Mouse (Mus musculus): Measurements from ENCODE around the gene Nck2. TPM values are rescaled to one million over a fixed set of nuclear protein-coding genes. Genes with fewer than 3 reads are reported as not detected.

Gene Nck2
- polyA plus RNA-seq, 1 experiment from 2014 or later: 21.5 TPM

DNA sequence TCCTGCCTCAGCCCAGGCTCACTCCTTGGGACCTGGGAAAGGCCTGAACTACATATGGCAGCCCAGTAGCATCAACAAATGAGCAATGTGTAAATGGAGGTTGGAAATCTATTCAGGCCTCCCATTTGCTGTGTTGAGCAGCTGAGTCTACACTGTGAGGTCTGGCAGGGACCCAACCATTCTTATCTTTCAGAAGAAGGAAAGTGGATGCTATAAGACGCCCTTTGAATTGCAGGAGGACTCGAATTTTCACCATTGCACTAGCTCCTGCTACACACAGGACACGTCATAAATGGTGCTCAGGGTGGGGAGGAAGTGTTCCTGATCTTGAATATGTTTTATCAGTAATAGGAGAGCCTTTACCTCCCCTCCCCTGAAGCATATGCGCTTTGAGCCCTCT is 150.4 kb downstream of the Nck2 start:
- ATAC-seq: no peak
- Histone ChIP-seq H3K9ac (ENCODE audit: low read depth, low read length) (no peak overlapping the region), H3K27me3 (replicated peaks; ENCODE audit: control insufficient read depth, insufficient read depth, low read length) (no peaks in the 10 kb centered on the region), H3K36me3 (ENCODE audit: control insufficient read depth, insufficient read depth, low read length) (no peaks in the 10 kb centered on the region), H3K9me3 (ENCODE audit: control insufficient read depth, low read length) (no peaks in the 10 kb centered on the region), H3K4me2 (ENCODE audit: low read depth, low read length) (no peak overlapping the region), H3K4me3 (ENCODE audit: low read length) (no peak overlapping the region), H3K4me1 (ENCODE audit: control insufficient read depth, insufficient read depth, low read length) (no peaks in the 10 kb centered on the region), H3K27ac (ENCODE audit: low read length) (no peak overlapping the region)
- 61% methylated on average over 4 of the region's 4 CpGs for WGBS

DNA sequence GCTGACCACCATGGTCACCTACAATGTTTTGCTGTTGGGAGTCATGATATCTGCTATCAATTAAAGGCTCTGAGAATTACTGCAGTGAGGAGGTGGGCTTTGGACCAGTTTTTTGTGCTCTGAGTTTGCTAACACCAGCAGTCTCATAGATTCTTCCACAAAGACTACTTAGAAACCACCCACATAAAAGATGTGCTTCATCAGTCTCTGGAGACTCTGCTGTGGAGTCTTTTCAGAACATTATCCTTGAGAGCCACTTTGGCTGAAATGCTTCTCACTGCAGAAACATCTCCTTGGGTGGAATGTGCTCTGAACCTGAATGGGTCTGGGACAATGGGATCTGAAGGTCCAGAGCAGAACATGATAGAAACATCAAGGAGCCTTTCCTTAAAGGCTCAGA is 153.4 kb downstream of the Nck2 start:
- no peaks in the 10 kb centered on the region for H3K27me3 ChIP-seq (replicated peaks; ENCODE audit: control insufficient read depth, insufficient read depth, low read length)
- no peak overlapping the region for H3K4me2 ChIP-seq (ENCODE audit: low read depth, low read length)
- no peak overlapping the region for H3K4me3 ChIP-seq (ENCODE audit: low read length)
- no peaks in the 10 kb centered on the region for H3K4me1 ChIP-seq (ENCODE audit: control insufficient read depth, insufficient read depth, low read length)
- no peak overlapping the region for H3K9ac ChIP-seq (ENCODE audit: low read depth, low read length)
- no peaks in the 10 kb centered on the region for H3K36me3 ChIP-seq (ENCODE audit: control insufficient read depth, insufficient read depth, low read length)
- ATAC-seq: no peak
- no peaks in the 10 kb centered on the region for H3K9me3 ChIP-seq (ENCODE audit: control insufficient read depth, low read length)
- no peak overlapping the region for H3K27ac ChIP-seq (ENCODE audit: low read length)

DNA sequence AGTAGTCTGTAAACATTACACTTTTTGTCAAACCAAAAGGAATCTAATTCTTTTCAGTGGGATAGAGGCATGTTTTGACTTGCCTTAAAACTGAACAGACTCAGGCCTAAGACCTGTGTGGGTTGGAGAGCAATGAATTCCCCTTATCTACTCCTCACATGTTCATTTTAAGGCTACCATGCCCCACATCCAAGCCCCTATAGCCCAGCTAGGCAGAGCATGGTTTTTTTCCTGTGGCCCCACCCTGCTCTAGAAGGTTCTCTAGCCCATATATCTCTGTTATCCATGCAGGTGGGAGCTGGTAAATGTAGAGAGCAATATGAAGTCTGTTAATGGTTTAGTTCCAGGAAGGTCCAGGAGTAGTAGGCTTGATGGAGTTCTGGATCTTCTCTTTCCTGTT is 155.1 kb downstream of the Nck2 start:
- H3K36me3 ChIP-seq (ENCODE audit: control insufficient read depth, insufficient read depth, low read length): no peaks in the 10 kb centered on the region
- no peak overlapping the region for H3K4me3 ChIP-seq (ENCODE audit: low read length)
- H3K27ac ChIP-seq (ENCODE audit: low read length): no peak overlapping the region
- H3K9ac ChIP-seq (ENCODE audit: low read depth, low read length): no peak overlapping the region
- H3K4me2 ChIP-seq (ENCODE audit: low read depth, low read length): no peak overlapping the region
- H3K9me3 ChIP-seq (ENCODE audit: control insufficient read depth, low read length): no peaks in the 10 kb centered on the region
- no peaks in the 10 kb centered on the region for H3K27me3 ChIP-seq (replicated peaks; ENCODE audit: control insufficient read depth, insufficient read depth, low read length)
- ATAC-seq: no peak
- no peaks in the 10 kb centered on the region for H3K4me1 ChIP-seq (ENCODE audit: control insufficient read depth, insufficient read depth, low read length)

DNA sequence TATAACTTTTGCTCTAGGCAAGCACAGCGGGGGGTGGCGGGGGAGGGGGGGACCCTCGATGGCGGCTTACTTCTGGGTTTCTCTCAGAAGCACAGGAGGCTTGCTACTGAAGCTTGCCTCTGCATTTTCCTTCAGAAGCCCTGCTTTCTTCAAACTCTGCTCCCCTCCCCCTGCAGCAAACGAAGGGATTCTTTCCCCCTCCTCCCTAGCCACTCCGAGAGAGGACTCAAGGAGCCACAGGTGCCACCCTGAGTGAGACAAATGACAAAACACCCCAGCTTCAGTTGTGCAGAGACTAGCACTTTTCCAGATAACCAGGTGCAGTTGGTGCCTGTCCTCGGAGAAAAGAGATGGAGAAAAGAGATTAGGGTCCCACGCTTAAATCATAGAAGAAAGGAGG is 156.7 kb downstream of the Nck2 start:
- Histone ChIP-seq H3K4me3 (ENCODE audit: low read length) (no peak overlapping the region), H3K36me3 (ENCODE audit: control insufficient read depth, insufficient read depth, low read length) (no peaks in the 10 kb centered on the region), H3K27me3 (replicated peaks; ENCODE audit: control insufficient read depth, insufficient read depth, low read length) (no peaks in the 10 kb centered on the region), H3K9me3 (ENCODE audit: control insufficient read depth, low read length) (no peaks in the 10 kb centered on the region), H3K4me2 (ENCODE audit: low read depth, low read length) (no peak overlapping the region), H3K27ac (ENCODE audit: low read length) (no peak overlapping the region), H3K4me1 (ENCODE audit: control insufficient read depth, insufficient read depth, low read length) (no peaks in the 10 kb centered on the region), H3K9ac (ENCODE audit: low read depth, low read length) (no peak overlapping the region)
- ATAC-seq: no peak
- 40% methylated on average over 8 of the region's 8 CpGs for WGBS

GRCm38 (mm10) chr1:43615948-43616347 is 171.6 kb downstream of the Nck2 start:
- Histone ChIP-seq H3K36me3 (ENCODE audit: control insufficient read depth, insufficient read depth, low read length) (no peaks in the 10 kb centered on the region), H3K9ac (ENCODE audit: low read depth, low read length) (no peak overlapping the region), H3K9me3 (ENCODE audit: control insufficient read depth, low read length) (no peaks in the 10 kb centered on the region), H3K4me3 (ENCODE audit: low read length) (no peak overlapping the region), H3K27me3 (replicated peaks; ENCODE audit: control insufficient read depth, insufficient read depth, low read length) (no peaks in the 10 kb centered on the region), H3K4me1 (ENCODE audit: control insufficient read depth, insufficient read depth, low read length) (no peaks in the 10 kb centered on the region), H3K27ac (ENCODE audit: low read length) (no peak overlapping the region), H3K4me2 (ENCODE audit: low read depth, low read length) (no peak overlapping the region)
- ATAC-seq: no peak
- WGBS: 69% methylated on average over 4 of the region's 4 CpGs

Other genes with a start within 250 kb of the Nck2 start
- 51.2 and 58.4 TPM in 2 replicates for gene Fhl2, start 247.6 kb upstream of the Nck2 start, polyA plus RNA-seq (2015; fragmentation: Nextera tagmentation; extraction: Ambion mirVana)